Mouse (Mus musculus) liver, embryonic 14.5 days (tissue): Measurements from ENCODE around the gene Rmnd5b. TPM values are rescaled to one million over a fixed set of nuclear protein-coding genes. Genes with fewer than 3 reads are reported as not detected.

ENCODE experiments used
- ATAC-seq: fragments of 200-750 bp; cut with Nextera tagmentation; 2 replicates; pipeline ENCODE4 v1.8.0; 2017; ENCODE audit warnings: moderate number of reproducible peaks, mild to moderate bottlenecking, moderate library complexity; ENCODE audit not compliant: insufficient read depth
- DNase-seq, 3 experiments: peaks; one replicate each; pipeline ENCODE4 v3.0.0-alpha.2; 2012 to 2013; ENCODE audit warnings: low read depth in 3 of 3, low spot score in 3 of 3
- H3K27ac ChIP-seq: fragments of 300-500 bp; sonication (generic); 2 replicates; pipeline ENCODE4 v1.5.1; 2014; ENCODE audit warnings: moderate library complexity, mild to moderate bottlenecking, control low read depth, inconsistent platforms
- H3K27me3 ChIP-seq: fragments of 300-500 bp; sonication (generic); 2 replicates; pipeline ENCODE4 v1.6.1; 2014; ENCODE audit warnings: mild to moderate bottlenecking, low read length, moderate library complexity; ENCODE audit not compliant: control insufficient read depth, insufficient read depth
- H3K36me3 ChIP-seq: fragments of 300-500 bp; sonication (generic); replicated peaks from 2 replicates; pipeline ENCODE4 v1.6.1; 2014; ENCODE audit warnings: low read depth; ENCODE audit not compliant: control insufficient read depth, insufficient read depth
- H3K4me1 ChIP-seq, 2 experiments: fragments of 200-500 bp in 1 of 2; fragments of 300-500 bp in 1 of 2; sonication (generic) in 1 of 2; replicated peaks; 2 replicates each; pipeline ENCODE4 v1.6.1; 2012 to 2014; ENCODE audit warnings: antibody characterized with exemption in 1 of 2, inconsistent platforms in 1 of 2, low read length in 1 of 2; ENCODE audit not compliant: control insufficient read depth in 2 of 2, insufficient read depth in 2 of 2
- H3K4me2 ChIP-seq: fragments of 300-500 bp; sonication (generic); 2 replicates; pipeline ENCODE4 v1.6.1; 2014; ENCODE audit warnings: low read depth, mild to moderate bottlenecking, control low read depth, moderate library complexity
- H3K4me3 ChIP-seq, 2 experiments: fragments of 200-500 bp in 1 of 2; fragments of 300-500 bp in 1 of 2; sonication (generic) in 1 of 2; 2 replicates each; pipeline ENCODE4 v1.5.1; 2012 to 2014; ENCODE audit warnings: low read depth in 2 of 2, low read length in 2 of 2, mild to moderate bottlenecking in 2 of 2, control low read depth in 1 of 2, inconsistent platforms in 1 of 2, moderate library complexity in 1 of 2; ENCODE audit not compliant: insufficient read depth in 1 of 2
- H3K9ac ChIP-seq: fragments of 300-500 bp; sonication (generic); replicated peaks from 2 replicates; pipeline ENCODE4 v1.6.1; 2014; ENCODE audit warnings: mild to moderate bottlenecking, control low read depth, moderate library complexity
- H3K9me3 ChIP-seq: fragments of 300-500 bp; sonication (generic); 2 replicates; pipeline ENCODE4 v1.6.1; 2016; ENCODE audit warnings: low read length, mixed read lengths; ENCODE audit not compliant: control insufficient read depth
- CTCF ChIP-seq: IDR thresholded peaks from 2 replicates; pipeline ENCODE4 v1.5.1; 2016; ENCODE audit warnings: antibody characterized with exemption, low read depth, control low read depth
- EP300 ChIP-seq: IDR thresholded peaks from 2 replicates; pipeline ENCODE4 v1.6.1; 2016; ENCODE audit warnings: antibody characterized with exemption, low read depth
- WGBS: fragments of 180-500 bp; shearing (Covaris S2); extraction: QIAGEN DNeasy Blood & Tissue Kit; methylation state at CpG from one replicate; pipeline ENCODE4 v1.1.7; 2014; ENCODE audit not compliant: insufficient replicate concordance; 5-methylcytosine and 5-hydroxymethylcytosine counted together
- polyA plus RNA-seq, 2 experiments: library from polyadenylated mRNA; depleted of rRNA in 1 of 2; stranded (reverse) in 1 of 2; unstranded in 1 of 2; fragments of >200 nt; fragmentation: Nextera tagmentation in 1 of 2; extraction: Ambion mirVana in 1 of 2; gene quantifications; 2 replicates each; pipeline versions ENCODE4 v1.2.1 to v1.2.3; 2012 to 2014

The Rmnd5b gene
- polyA plus RNA-seq, 2 experiments = 15.2 to 19.0 TPM

- peak overlapping the region in 1 of 2 experiments; percentile 28; a peak in 2 of 4 replicates for H3K4me3 ChIP-seq
These were observed 26.3 kb downstream of the Rmnd5b start for GRCm38 (mm10) chr11:51609266-51609909.

GRCm38 (mm10) chr11:51607096-51607738 is 28.5 kb downstream of the Rmnd5b start:
- Histone ChIP-seq H3K9me3 (no peaks in the 10 kb centered on the region), H3K4me2 (peak overlapping the region; percentile 83), H3K36me3 (peaks cover 34% of the 10 kb centered on the region), H3K27me3 (no peaks in the 10 kb centered on the region), H3K4me3 (peak overlapping the region; percentile 98 to 99), H3K9ac (peak overlapping the region; percentile 97), H3K4me1 (peaks cover 22 to 26% of the 10 kb centered on the region in 2 experiments), H3K27ac (peak overlapping the region; percentile 75)
- 9% methylated on average over 15 of the region's 15 CpGs for WGBS
- TF ChIP-seq CTCF = 0 out of 2 replicates have a peak, but pooled peaks have one; percentile 1
- TF ChIP-seq EP300 = no peak
- no peak for DNase-seq
- peak; percentile 59 for ATAC-seq

More at GRCm38 (mm10) chr11:51609266-51609909, 26.3 kb downstream of the Rmnd5b start:
- Histone ChIP-seq H3K27ac (peak overlapping the region; percentile 77), H3K9me3 (no peaks in the 10 kb centered on the region), H3K9ac (peak overlapping the region; percentile 53), H3K4me2 (peak overlapping the region; percentile 59), H3K4me1 (peaks cover 22 to 26% of the 10 kb centered on the region in 2 experiments), H3K27me3 (no peaks in the 10 kb centered on the region), H3K36me3 (peaks cover 12% of the 10 kb centered on the region)
- 9% methylated on average over 3 of the region's 3 CpGs for WGBS
- peak; percentile 46 to 58 (median 50) for DNase-seq
- no peak for TF ChIP-seq CTCF
- TF ChIP-seq EP300 = no peak
- peak; percentile 54 for ATAC-seq

GRCm38 (mm10) chr11:51606447-51607095 is 29.1 kb downstream of the Rmnd5b start, which contains the start of gene Hnrnpab:
Gene Hnrnpab (minus strand): TSS chr11:51606847.
- no peaks in the 10 kb centered on the region for H3K27me3 ChIP-seq
- no peaks in the 10 kb centered on the region for H3K9me3 ChIP-seq
- peak; percentile 95 to 96 (median 96) for DNase-seq
- H3K4me3 ChIP-seq = peak within 1 kb of the TSS; percentile 98 to 99
- peak within 1 kb of the TSS; percentile 84 for H3K27ac ChIP-seq
- peak within 1 kb of the TSS; percentile 83 for H3K4me2 ChIP-seq
- ATAC-seq = peak; percentile 84
- TF ChIP-seq CTCF = no peak
- TF ChIP-seq EP300 = no peak
- WGBS = under 1% methylated on average over 88 of the region's 91 CpGs
- H3K9ac ChIP-seq = peak within 1 kb of the TSS; percentile 97
- H3K4me1 ChIP-seq = peaks cover 22 to 26% of the 10 kb centered on the region in 2 experiments
- H3K36me3 ChIP-seq = peaks cover 41% of the 10 kb centered on the region

- Histone ChIP-seq H3K4me3 (peak overlapping the region; percentile 98 to 99), H3K4me1 (peaks cover 22 to 26% of the 10 kb centered on the region in 2 experiments), H3K4me2 (peak overlapping the region; percentile 83), H3K9ac (peak overlapping the region; percentile 97), H3K27ac (peak overlapping the region; percentile 84), H3K36me3 (peaks cover 48% of the 10 kb centered on the region), H3K9me3 (no peaks in the 10 kb centered on the region), H3K27me3 (no peaks in the 10 kb centered on the region)
- under 1% methylated on average over 79 of the region's 81 CpGs for WGBS
- peak; percentile 66 for ATAC-seq
- DNase-seq = peak; percentile 73 to 80 (median 74)
- TF ChIP-seq CTCF (no peak), EP300 (no peak)
These were observed 29.9 kb downstream of the Rmnd5b start for GRCm38 (mm10) chr11:51605602-51606446.
